Mouse (Mus musculus) limb, embryonic 14.5 days (tissue): Measurements from ENCODE around the gene Gm20388. TPM values are rescaled to one million over a fixed set of nuclear protein-coding genes. Genes with fewer than 3 reads are reported as not detected.

Experiments used
- ATAC-seq: fragments of 200-750 bp; cut with Nextera tagmentation; 2 replicates; pipeline ENCODE4 v1.8.0; 2017; ENCODE audit warnings: low read depth, moderate number of reproducible peaks, moderate TSS enrichment; ENCODE audit not compliant: low FRiP score
- DNase-seq: peaks from one replicate; pipeline ENCODE4 v3.0.0-alpha.2; 2015; ENCODE audit warnings: low spot score
- H3K27ac ChIP-seq: fragments of 300-500 bp; sonication (generic); replicated peaks from 2 replicates; pipeline ENCODE4 v1.5.1; 2014; ENCODE audit warnings: low read depth, mild to moderate bottlenecking, low read length, moderate library complexity, mixed read lengths
- H3K27me3 ChIP-seq: fragments of 300-500 bp; sonication (generic); 2 replicates; pipeline ENCODE4 v1.6.1; 2014; ENCODE audit warnings: low read length, mixed read lengths; ENCODE audit not compliant: control insufficient read depth, insufficient read depth
- H3K36me3 ChIP-seq: fragments of 300-500 bp; sonication (generic); 2 replicates; pipeline ENCODE4 v1.6.1; 2014; ENCODE audit warnings: mild to moderate bottlenecking, low read length, moderate library complexity, mixed read lengths; ENCODE audit not compliant: control insufficient read depth, insufficient read depth
- H3K4me1 ChIP-seq: fragments of 300-500 bp; sonication (generic); 2 replicates; pipeline ENCODE4 v1.6.1; 2014; ENCODE audit warnings: antibody characterized with exemption, low read length, mixed read lengths; ENCODE audit not compliant: control insufficient read depth, insufficient read depth
- H3K4me2 ChIP-seq: fragments of 300-500 bp; sonication (generic); replicated peaks from 2 replicates; pipeline ENCODE4 v1.6.1; 2014; ENCODE audit warnings: low read depth, mild to moderate bottlenecking, low read length, moderate library complexity; ENCODE audit not compliant: severe bottlenecking
- H3K4me3 ChIP-seq: fragments of 300-500 bp; sonication (generic); replicated peaks from 2 replicates; pipeline ENCODE4 v1.5.1; 2014; ENCODE audit warnings: low read length
- H3K9ac ChIP-seq: fragments of 300-500 bp; sonication (generic); 2 replicates; pipeline ENCODE4 v1.6.1; 2014; ENCODE audit warnings: mild to moderate bottlenecking, low read depth, low read length, moderate library complexity; ENCODE audit not compliant: severe bottlenecking
- H3K9me3 ChIP-seq: fragments of 300-500 bp; sonication (generic); 2 replicates; pipeline ENCODE4 v1.6.1; 2016; ENCODE audit warnings: low read length; ENCODE audit not compliant: control insufficient read depth
- POLR2A ChIP-seq: fragments of 200-500 bp; IDR thresholded peaks from 2 replicates; pipeline ENCODE4 v1.8.0; 2012; ENCODE audit warnings: inconsistent platforms, mild to moderate bottlenecking, moderate library complexity, borderline replicate concordance; ENCODE audit not compliant: insufficient read depth, insufficient read length; ENCODE audit errors: extremely low read depth
- WGBS: fragments of 180-500 bp; shearing (Covaris S2); extraction: QIAGEN DNeasy Blood & Tissue Kit; methylation state at CpG from one replicate; pipeline ENCODE4 v1.1.7; 2014; 5-methylcytosine and 5-hydroxymethylcytosine counted together
- polyA plus RNA-seq, 2 experiments: library from polyadenylated mRNA; depleted of rRNA in 1 of 2; stranded (reverse) in 1 of 2; unstranded in 1 of 2; fragments of >200 nt; fragmentation: Nextera tagmentation in 1 of 2; extraction: Ambion mirVana in 1 of 2; gene quantifications; 2 replicates each; pipeline versions ENCODE4 v1.2.1 to v1.2.3; 2012 to 2014

The Gm20388 gene
- polyA plus RNA-seq, 2 experiments: 1.9 to 49.9 TPM

DNA sequence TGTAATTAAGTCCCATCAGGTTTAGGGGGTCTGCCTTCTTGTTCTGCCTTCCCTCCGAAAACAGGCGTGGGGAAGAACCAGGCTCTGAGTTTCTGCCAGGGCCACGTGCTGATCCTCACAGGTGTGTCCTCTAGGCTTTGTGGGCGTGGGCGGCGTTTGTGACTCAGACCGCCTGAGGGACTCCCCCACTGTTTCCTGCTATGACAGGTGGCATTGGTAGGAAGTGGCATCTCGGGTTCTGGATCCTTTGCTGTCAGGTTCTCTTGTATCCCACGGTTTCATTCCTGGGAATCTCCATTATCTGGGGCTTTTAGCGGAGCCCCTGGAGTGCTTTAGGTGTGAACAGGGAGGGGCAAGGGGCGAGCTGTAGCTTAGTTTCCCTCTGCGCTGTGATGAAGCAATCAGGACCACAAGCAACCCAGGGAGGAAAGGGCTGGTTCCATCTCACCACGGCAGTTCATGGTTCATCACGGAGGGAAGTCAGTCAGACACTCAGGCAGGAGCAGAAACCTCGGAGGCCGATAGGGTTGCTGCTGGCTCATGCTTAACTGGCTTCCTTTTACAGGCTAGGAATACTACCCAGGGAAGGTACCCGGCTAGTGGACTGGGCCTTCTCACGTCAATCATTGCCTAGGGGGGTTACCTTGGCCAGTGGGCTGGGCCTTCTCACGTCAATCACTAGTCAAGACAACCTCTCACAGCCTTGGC lies 791.3 kb downstream of the Gm20388 start:
- Histone ChIP-seq H3K27me3 (no peaks in the 10 kb centered on the region), H3K4me1 (no peaks in the 10 kb centered on the region), H3K27ac (no peak overlapping the region), H3K9ac (no peak overlapping the region), H3K4me3 (no peak overlapping the region), H3K9me3 (no peaks in the 10 kb centered on the region), H3K36me3 (no peaks in the 10 kb centered on the region), H3K4me2 (no peak overlapping the region)
- no peak for TF ChIP-seq POLR2A
- DNase-seq (no peak), ATAC-seq (no peak)
- 47% methylated on average over 19 of the region's 19 CpGs for WGBS

DNA sequence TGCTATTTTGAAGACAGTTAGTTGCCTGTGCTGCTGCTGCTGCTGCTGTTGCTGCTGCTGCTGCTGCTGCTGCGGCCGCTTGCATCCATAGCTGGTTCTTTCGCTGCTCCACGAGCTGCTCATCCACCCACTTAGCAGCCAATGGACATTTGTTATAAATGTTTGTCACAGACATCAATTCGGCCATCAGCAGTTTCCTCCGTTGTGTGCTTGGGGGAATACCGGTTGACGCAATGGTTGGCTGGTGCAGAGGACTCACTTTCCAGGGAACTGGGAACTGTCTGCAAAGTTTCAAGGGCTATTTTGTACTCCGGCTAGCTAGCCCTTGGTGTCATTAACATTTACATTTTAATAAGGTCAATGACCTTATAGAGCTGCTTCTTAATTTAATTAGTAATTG lies 793.6 kb downstream of the Gm20388 start:
- Histone ChIP-seq H3K4me1 (no peaks in the 10 kb centered on the region), H3K27me3 (no peaks in the 10 kb centered on the region), H3K9me3 (no peaks in the 10 kb centered on the region), H3K4me3 (no peak overlapping the region), H3K4me2 (no peak overlapping the region), H3K27ac (no peak overlapping the region), H3K36me3 (no peaks in the 10 kb centered on the region), H3K9ac (no peak overlapping the region)
- WGBS: 30% methylated on average over 9 of the region's 9 CpGs
- DNase-seq (no peak), ATAC-seq (no peak)
- no peak for TF ChIP-seq POLR2A

DNA sequence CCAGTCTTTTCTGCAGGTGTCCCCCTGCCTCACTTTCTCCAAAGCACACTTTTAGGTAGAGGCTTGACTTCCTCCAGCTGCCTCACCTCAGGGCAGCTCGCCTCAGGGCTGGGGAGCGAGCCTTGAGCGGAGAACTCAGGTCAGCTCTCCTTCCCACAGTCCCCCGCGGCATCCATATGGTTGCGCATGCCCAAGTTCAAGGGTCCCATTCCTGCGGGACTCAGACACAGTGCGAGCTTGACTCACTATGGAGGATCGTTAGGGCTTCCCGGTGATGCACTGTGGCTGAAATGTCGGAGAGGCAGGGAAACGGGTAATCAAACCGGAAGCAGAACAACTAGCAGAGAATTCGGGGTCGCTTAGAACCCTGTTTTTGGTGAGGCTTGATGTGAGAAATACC lies 794.5 kb downstream of the Gm20388 start:
- TF ChIP-seq POLR2A: no peak
- no peaks in the 10 kb centered on the region for H3K9me3 ChIP-seq
- H3K4me1 ChIP-seq: no peaks in the 10 kb centered on the region
- no peak overlapping the region for H3K9ac ChIP-seq
- WGBS: 66% methylated on average over 15 of the region's 15 CpGs
- ATAC-seq (no peak), DNase-seq (no peak)
- no peak overlapping the region for H3K4me2 ChIP-seq
- H3K27me3 ChIP-seq: no peaks in the 10 kb centered on the region
- no peaks in the 10 kb centered on the region for H3K36me3 ChIP-seq
- H3K27ac ChIP-seq: no peak overlapping the region
- H3K4me3 ChIP-seq: no peak overlapping the region

DNA sequence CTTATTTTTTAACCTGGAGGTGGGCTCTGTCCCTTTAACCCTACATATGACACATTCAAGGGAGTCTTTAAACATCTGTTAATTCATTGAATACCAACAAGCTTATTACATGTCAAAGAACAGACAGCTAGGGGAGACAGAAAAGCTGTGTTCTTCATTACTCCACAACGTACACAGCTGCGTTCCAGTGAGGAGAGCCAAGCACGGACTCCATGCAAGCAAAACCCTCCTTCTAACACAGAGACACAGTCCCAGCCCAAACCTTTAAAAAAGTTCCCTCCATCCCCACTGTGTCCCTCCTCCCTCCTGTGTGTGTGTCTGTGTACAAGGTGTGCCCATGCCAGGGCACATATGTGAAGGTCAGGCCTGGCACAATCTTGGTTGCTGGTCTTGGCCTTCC lies 795.6 kb downstream of the Gm20388 start:
- H3K36me3 ChIP-seq: no peaks in the 10 kb centered on the region
- no peak overlapping the region for H3K4me3 ChIP-seq
- DNase-seq: no peak
- 73% methylated on average over 3 of the region's 3 CpGs for WGBS
- no peak overlapping the region for H3K27ac ChIP-seq
- no peaks in the 10 kb centered on the region for H3K9me3 ChIP-seq
- no peak for ATAC-seq
- H3K9ac ChIP-seq: no peak overlapping the region
- no peak for TF ChIP-seq POLR2A
- no peak overlapping the region for H3K4me2 ChIP-seq
- no peaks in the 10 kb centered on the region for H3K4me1 ChIP-seq
- no peaks in the 10 kb centered on the region for H3K27me3 ChIP-seq

DNA sequence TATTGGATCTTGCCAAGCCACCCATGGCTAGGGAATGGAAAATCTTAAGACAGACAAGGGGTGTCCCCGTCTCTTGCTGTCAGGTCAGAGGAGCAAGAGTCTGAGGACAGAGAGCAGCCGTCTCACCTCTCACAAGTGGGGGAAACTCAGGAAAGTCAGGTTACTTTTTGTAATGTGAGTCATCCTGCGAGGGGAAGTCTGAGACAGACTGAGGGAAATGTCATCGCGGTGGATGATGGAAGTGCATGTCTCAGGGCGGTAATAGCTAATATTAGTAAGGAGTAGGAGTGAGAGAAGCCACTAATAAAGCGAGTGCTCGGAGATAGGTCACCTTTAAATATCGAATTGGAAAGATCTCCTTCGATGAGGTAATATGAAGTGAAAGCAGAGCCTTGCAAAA lies 798.5 kb downstream of the Gm20388 start:
- 81% methylated on average over 10 of the region's 10 CpGs for whole genome bisulfite sequencing
- H3K4me1 ChIP-seq: no peaks in the 10 kb centered on the region
- no peak overlapping the region for H3K4me3 ChIP-seq
- no peak for ATAC-seq
- H3K4me2 ChIP-seq: no peak overlapping the region
- no peak overlapping the region for H3K27ac ChIP-seq
- H3K27me3 ChIP-seq: no peaks in the 10 kb centered on the region
- TF ChIP-seq POLR2A: no peak
- H3K36me3 ChIP-seq: no peaks in the 10 kb centered on the region
- H3K9ac ChIP-seq: no peak overlapping the region
- DNase-seq: no peak
- H3K9me3 ChIP-seq: no peaks in the 10 kb centered on the region

DNA sequence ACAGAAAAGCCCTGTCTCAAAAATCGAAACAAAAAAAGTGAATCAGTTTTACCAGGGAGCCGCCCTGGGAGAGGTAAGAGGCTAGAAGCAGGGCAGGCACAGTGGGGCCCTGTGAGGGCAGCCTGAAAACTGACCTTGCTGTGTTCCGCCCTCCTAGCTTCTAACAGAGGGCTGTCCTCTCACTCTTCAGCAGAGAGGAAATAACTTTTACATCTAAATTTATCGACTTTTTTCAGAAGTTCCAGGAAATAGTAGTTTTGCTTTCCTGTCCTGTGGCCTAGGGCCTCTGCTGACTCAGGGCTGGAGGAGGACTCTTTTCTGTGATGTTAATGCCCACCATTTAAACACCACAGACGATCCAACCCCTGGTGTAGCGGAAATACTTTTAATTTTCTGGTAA lies 804.6 kb downstream of the Gm20388 start:
- ATAC-seq (no peak), DNase-seq (no peak)
- Histone ChIP-seq H3K27me3 (no peaks in the 10 kb centered on the region), H3K9me3 (no peaks in the 10 kb centered on the region), H3K4me2 (no peak overlapping the region), H3K9ac (no peak overlapping the region), H3K36me3 (no peaks in the 10 kb centered on the region), H3K4me1 (no peaks in the 10 kb centered on the region), H3K4me3 (no peak overlapping the region), H3K27ac (no peak overlapping the region)
- no peak for TF ChIP-seq POLR2A
- WGBS: 80% methylated on average over 6 of the region's 6 CpGs
